Mouse (Mus musculus) adipose tissue, adult 10 weeks (tissue): ENCODE measurements around the gene Mysm1. TPM values are rescaled to one million over a fixed set of nuclear protein-coding genes. Genes with fewer than 3 reads are reported as not detected.

Source experiments
- polyA plus RNA-seq: library from polyadenylated mRNA; stranded (reverse); fragments of 350-450 nt; fragmentation: Illumina TruSeq; extraction: RNeasy Lipid Tissue Mini Kit (QIAGEN cat#74804); gene quantifications from one replicate; pipeline ENCODE4 v1.2.3, GENCODE M21; 2014; ENCODE audit warnings: low read depth, low replicate concordance

The Mysm1 gene
- polyA plus RNA-seq, result 11.3 TPM

GRCm38 (mm10) chr4:94978590-94979499 lies at the start of gene Mysm1:
Gene Mysm1 (minus strand): TSS chr4:94979100.

GRCm38 (mm10) chr4:94928743-94929142 lies 50.2 kb downstream of the Mysm1 start, which contains the start of gene Eqtn:
Gene Eqtn (minus strand): TSS chr4:94928843.

Other genes with a start within 250 kb of the Mysm1 start
- 13.5 TPM for gene Tek, start 239.8 kb downstream of the Mysm1 start, polyA plus RNA-seq
- gene Eqtn, start 50.3 kb downstream of the Mysm1 start, polyA plus RNA-seq, result 2.0 TPM
- gene Jun, start 73.1 kb upstream of the Mysm1 start, polyA plus RNA-seq, result 38.8 TPM